Mouse (Mus musculus) liver, postnatal 0 days (tissue): ENCODE results near the gene Gk5. TPM values are rescaled to one million over a fixed set of nuclear protein-coding genes. Genes with fewer than 3 reads are reported as not detected.
"Not testable (repeated sequence)": the region's sequence is repeated elsewhere in the genome, so short reads cannot be mapped to it uniquely, and the experiment has no call there.

Source experiments
- ATAC-seq: fragments of 200-750 bp; cut with Nextera tagmentation; 2 replicates; pipeline ENCODE4 v1.8.0; 2017; ENCODE audit warnings: mild to moderate bottlenecking, moderate library complexity
- DNase-seq: peaks from one replicate; pipeline ENCODE4 v3.0.0-alpha.2; 2016
- H3K27ac ChIP-seq: fragments of 300-500 bp; sonication (generic); 2 replicates; pipeline ENCODE4 v1.5.1; 2014; ENCODE audit warnings: antibody characterized with exemption, moderate library complexity, mild to moderate bottlenecking, low read depth
- H3K27me3 ChIP-seq: fragments of 300-500 bp; sonication (generic); 2 replicates; pipeline ENCODE4 v1.6.1; 2014; ENCODE audit warnings: low read length, control low read depth, mixed read lengths; ENCODE audit not compliant: insufficient read depth
- H3K36me3 ChIP-seq: fragments of 300-500 bp; sonication (generic); replicated peaks from 2 replicates; pipeline ENCODE4 v1.6.1; 2014; ENCODE audit warnings: mild to moderate bottlenecking, control low read depth, low read length, moderate library complexity, mixed read lengths; ENCODE audit not compliant: insufficient read depth
- H3K4me1 ChIP-seq: fragments of 300-500 bp; sonication (generic); 2 replicates; pipeline ENCODE4 v1.6.1; 2014; ENCODE audit warnings: antibody characterized with exemption, mild to moderate bottlenecking, control low read depth; ENCODE audit not compliant: insufficient read depth
- H3K4me2 ChIP-seq: fragments of 300-500 bp; sonication (generic); 2 replicates; pipeline ENCODE4 v1.6.1; 2014; ENCODE audit warnings: low read depth, mild to moderate bottlenecking, low read length, moderate library complexity, mixed read lengths
- H3K4me3 ChIP-seq: fragments of 300-500 bp; sonication (generic); 2 replicates; pipeline ENCODE4 v1.5.1; 2014; ENCODE audit warnings: low read depth, low read length
- H3K9ac ChIP-seq: fragments of 300-500 bp; sonication (generic); replicated peaks from 2 replicates; pipeline ENCODE4 v1.6.1; 2014; ENCODE audit warnings: mild to moderate bottlenecking, moderate library complexity
- H3K9me3 ChIP-seq: fragments of 300-500 bp; sonication (generic); 2 replicates; pipeline ENCODE4 v1.6.1; 2016; ENCODE audit warnings: mild to moderate bottlenecking, control low read depth, low read length, mixed read lengths
- CTCF ChIP-seq: sonication (generic); IDR thresholded peaks from 2 replicates; pipeline ENCODE4 v1.5.1; 2016; ENCODE audit warnings: antibody characterized with exemption, low read depth
- EP300 ChIP-seq: IDR thresholded peaks from 2 replicates; pipeline ENCODE4 v1.6.1; 2016; ENCODE audit warnings: antibody characterized with exemption, low read depth, mild to moderate bottlenecking
- WGBS: fragments of 180-500 bp; shearing (Covaris S2); extraction: QIAGEN DNeasy Blood & Tissue Kit; methylation state at CpG from one replicate; pipeline ENCODE4 v1.1.7; 2014; ENCODE audit not compliant: insufficient replicate concordance; 5-methylcytosine and 5-hydroxymethylcytosine counted together
- polyA plus RNA-seq: library from polyadenylated mRNA; unstranded; fragments of >200 nt; fragmentation: Nextera tagmentation; extraction: Ambion mirVana; gene quantifications from 2 replicates; pipeline ENCODE4 v1.2.1, GENCODE M21; 2015

Gene Gk5
- 0.32 and 0.39 TPM in 2 replicates for polyA plus RNA-seq

GRCm38 (mm10) chr9:96118861-96119772 lies at the start of gene Gk5:
Gene Gk5, plus strand, starts transcription at chr9:96119362.
- Histone ChIP-seq H3K9ac (peak within 1 kb of the TSS; percentile 72), H3K36me3 (no peaks in the 10 kb centered on the region), H3K4me2 (peak within 1 kb of the TSS; percentile 94), H3K27ac (no peak within 1 kb of the TSS), H3K9me3 (no peaks in the 10 kb centered on the region), H3K4me3 (peak within 1 kb of the TSS; percentile 72), H3K27me3 (peaks cover 11% of the 10 kb centered on the region; the same call in 1 of the 2 replicates), H3K4me1 (peaks cover 9% of the 10 kb centered on the region; the same call in 1 of the 2 replicates)
- TF ChIP-seq EP300 (no peak), CTCF (no peak)
- DNase-seq (peak; percentile 98), ATAC-seq (peak; percentile 99)
- WGBS = under 1% methylated on average over 73 of the region's 76 CpGs

- H3K27me3 ChIP-seq = peaks cover 32% of the 10 kb centered on the region
- no peak for DNase-seq
- no peak overlapping the region for H3K9ac ChIP-seq
- no peak overlapping the region for H3K27ac ChIP-seq
- no peak for TF ChIP-seq CTCF
- H3K36me3 ChIP-seq = no peaks in the 10 kb centered on the region
- H3K9me3 ChIP-seq = no peaks in the 10 kb centered on the region
- H3K4me2 ChIP-seq = no peak overlapping the region
- no peaks in the 10 kb centered on the region for H3K4me1 ChIP-seq
- ATAC-seq = no peak
- 85% methylated on average over 13 of the region's 13 CpGs for WGBS
- no peak overlapping the region for H3K4me3 ChIP-seq
These were observed 40.3 kb upstream of the Gk5 start for GRCm38 (mm10) chr9:96078752-96079315.

GRCm38 (mm10) chr9:96085293-96085692 lies 33.9 kb upstream of the Gk5 start:
- Histone ChIP-seq H3K4me2 (no peak overlapping the region), H3K27ac (no peak overlapping the region), H3K4me3 (no peak overlapping the region), H3K36me3 (no peaks in the 10 kb centered on the region), H3K27me3 (peaks cover 29% of the 10 kb centered on the region), H3K4me1 (no peaks in the 10 kb centered on the region), H3K9ac (no peak overlapping the region), H3K9me3 (peaks cover under 1% of the 10 kb centered on the region)
- TF ChIP-seq EP300 = no peak
- no peak for TF ChIP-seq CTCF
- WGBS = 60% methylated on average over 6 of the region's 6 CpGs
- peak; percentile 69 for ATAC-seq
- DNase-seq = peak; percentile 18

GRCm38 (mm10) chr9:96087671-96088070 lies 31.5 kb upstream of the Gk5 start:
- Histone ChIP-seq H3K27me3 (peaks cover 36% of the 10 kb centered on the region), H3K9ac (no peak overlapping the region), H3K4me1 (no peaks in the 10 kb centered on the region), H3K27ac (no peak overlapping the region), H3K4me3 (no peak overlapping the region), H3K4me2 (no peak overlapping the region), H3K36me3 (no peaks in the 10 kb centered on the region), H3K9me3 (peaks cover 16% of the 10 kb centered on the region)
- no peak for TF ChIP-seq CTCF
- no peak for TF ChIP-seq EP300
- WGBS = 62% methylated on average over 2 of the region's 2 CpGs
- ATAC-seq (no peak), DNase-seq (no peak)

DNA sequence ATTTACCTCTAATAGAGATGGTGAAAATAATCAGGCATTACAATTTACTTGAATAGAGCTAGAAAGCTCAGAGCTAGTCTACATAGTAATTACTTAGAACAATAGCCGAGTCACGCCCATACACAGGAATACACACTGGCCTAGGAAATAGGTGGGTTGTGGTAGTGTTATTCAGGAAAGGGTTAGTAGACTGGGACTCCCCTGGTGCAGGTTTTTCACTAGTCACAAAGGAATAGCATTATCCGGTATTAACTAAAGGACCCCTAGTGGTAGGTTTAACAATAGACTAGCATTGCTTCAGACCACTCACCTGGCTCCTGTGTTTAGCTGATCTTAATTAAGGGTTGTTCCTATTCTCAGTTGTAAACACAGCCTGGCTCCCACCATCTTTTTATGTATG lies 30.7 kb upstream of the Gk5 start:
- Histone ChIP-seq H3K27me3 (peaks cover 36% of the 10 kb centered on the region), H3K9me3 (peaks cover 16% of the 10 kb centered on the region)
- not testable (repeated sequence) for H3K4me2 ChIP-seq, H3K9ac ChIP-seq, H3K4me1 ChIP-seq, H3K27ac ChIP-seq, DNase-seq, H3K36me3 ChIP-seq, H3K4me3 ChIP-seq, ATAC-seq
- WGBS = 67% methylated on average over 3 of the region's 3 CpGs

DNA sequence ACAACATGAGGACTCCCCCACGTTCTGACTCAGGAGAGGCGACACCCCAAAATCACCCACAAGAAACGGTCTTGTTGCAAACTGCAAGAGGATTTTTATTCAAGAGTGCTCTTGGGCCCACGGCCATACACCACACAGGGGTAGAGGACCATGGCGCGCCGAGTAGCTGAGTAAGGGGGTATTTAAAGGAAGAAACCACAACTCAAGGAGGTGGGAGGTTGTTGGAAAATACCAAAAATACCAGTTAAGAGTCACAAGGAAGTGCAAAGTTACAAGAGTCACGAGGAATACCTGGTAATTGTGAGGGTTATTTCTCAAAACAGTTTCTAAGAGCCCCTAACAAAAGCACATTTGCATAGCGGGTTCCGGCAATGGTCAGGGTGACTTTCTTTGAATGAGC lies 26.5 kb upstream of the Gk5 start:
- H3K9ac ChIP-seq, H3K4me2 ChIP-seq, H3K36me3 ChIP-seq, H3K4me1 ChIP-seq, DNase-seq, ATAC-seq, H3K4me3 ChIP-seq, H3K27ac ChIP-seq: not testable (repeated sequence)
- WGBS = 88% methylated on average over 10 of the region's 10 CpGs
- Histone ChIP-seq H3K27me3 (peaks cover 31% of the 10 kb centered on the region), H3K9me3 (peaks cover 37% of the 10 kb centered on the region)
